Mouse (Mus musculus) spleen, adult 2 months (tissue): Measurements from ENCODE around the gene Gm5105.

Source experiments
- CTCF ChIP-seq: fragments of 200-500 bp; IDR thresholded peaks from 2 replicates; pipeline ENCODE4 v1.5.1; 2011; ENCODE audit warnings: mild to moderate bottlenecking, inconsistent platforms; ENCODE audit not compliant: insufficient read depth, insufficient read length, insufficient replicate concordance; ENCODE audit errors: extremely low read depth
- POLR2A ChIP-seq: fragments of 200-500 bp; IDR thresholded peaks from 2 replicates; pipeline ENCODE4 v1.6.1; 2011; ENCODE audit warnings: low read depth, low read length, inconsistent platforms

GRCm38 (mm10) chr3:138064732-138065645, 2.2 kb downstream of the Gm5105 start, which contains the start of gene 1110002E22Rik:
- no peak for TF ChIP-seq CTCF
- TF ChIP-seq POLR2A = no peak
